Mouse (Mus musculus) ES-Bruce4 (cell line): ENCODE results near the gene Tacr1. TPM values are rescaled to one million over a fixed set of nuclear protein-coding genes. Genes with fewer than 3 reads are reported as not detected.

Source experiments
- H3K27ac ChIP-seq: 2 replicates; pipeline ENCODE4 v1.5.1; 2012; ENCODE audit warnings: low read length, inconsistent platforms; ENCODE audit not compliant: insufficient read depth
- H3K27me3 ChIP-seq: 2 replicates; pipeline ENCODE4 v1.6.1; 2012; ENCODE audit warnings: mild to moderate bottlenecking, low read length, inconsistent platforms; ENCODE audit not compliant: control insufficient read depth, poor library complexity, insufficient read depth, severe bottlenecking
- H3K36me3 ChIP-seq: 2 replicates; pipeline ENCODE4 v1.6.1; 2012; ENCODE audit warnings: inconsistent platforms, mild to moderate bottlenecking, low read length, moderate library complexity; ENCODE audit not compliant: control insufficient read depth, poor library complexity, insufficient read depth, severe bottlenecking
- H3K4me1 ChIP-seq: one replicate; pipeline ENCODE4 v1.8.1; 2011; ENCODE audit warnings: low read length; ENCODE audit not compliant: control insufficient read depth, insufficient read depth
- H3K4me3 ChIP-seq: 2 replicates; pipeline ENCODE4 v1.5.1; 2011; ENCODE audit warnings: low read depth, mild to moderate bottlenecking, low read length
- H3K9ac ChIP-seq: 2 replicates; pipeline ENCODE4 v1.6.1; 2012; ENCODE audit warnings: low read depth, mild to moderate bottlenecking, inconsistent platforms; ENCODE audit not compliant: poor library complexity, severe bottlenecking
- H3K9me3 ChIP-seq: replicated peaks from 2 replicates; pipeline ENCODE4 v1.6.1; 2012; ENCODE audit warnings: mild to moderate bottlenecking, low read length, inconsistent platforms; ENCODE audit not compliant: control insufficient read depth, poor library complexity, insufficient read depth, severe bottlenecking
- CTCF ChIP-seq: IDR thresholded peaks from one replicate; pipeline ENCODE4 v1.8.1; 2011; ENCODE audit warnings: low read depth, low read length
- EP300 ChIP-seq: IDR thresholded peaks from 2 replicates; pipeline ENCODE4 v1.6.1; 2011; ENCODE audit warnings: low read depth, low read length; ENCODE audit not compliant: insufficient read depth
- POLR2A ChIP-seq: IDR thresholded peaks from one replicate; pipeline ENCODE4 v1.8.1; 2011; ENCODE audit warnings: low read length; ENCODE audit not compliant: insufficient read depth
- polyA plus RNA-seq: library from polyadenylated mRNA; stranded (reverse); fragments of >200 nt; gene quantifications from 2 replicates; pipeline ENCODE4 v1.2.4, GENCODE M21; 2011; ENCODE audit warnings: low read depth; ENCODE audit not compliant: missing spikeins, insufficient read depth, insufficient read length

Gene Tacr1
- polyA plus RNA-seq, 1 experiment, result not detected

DNA sequence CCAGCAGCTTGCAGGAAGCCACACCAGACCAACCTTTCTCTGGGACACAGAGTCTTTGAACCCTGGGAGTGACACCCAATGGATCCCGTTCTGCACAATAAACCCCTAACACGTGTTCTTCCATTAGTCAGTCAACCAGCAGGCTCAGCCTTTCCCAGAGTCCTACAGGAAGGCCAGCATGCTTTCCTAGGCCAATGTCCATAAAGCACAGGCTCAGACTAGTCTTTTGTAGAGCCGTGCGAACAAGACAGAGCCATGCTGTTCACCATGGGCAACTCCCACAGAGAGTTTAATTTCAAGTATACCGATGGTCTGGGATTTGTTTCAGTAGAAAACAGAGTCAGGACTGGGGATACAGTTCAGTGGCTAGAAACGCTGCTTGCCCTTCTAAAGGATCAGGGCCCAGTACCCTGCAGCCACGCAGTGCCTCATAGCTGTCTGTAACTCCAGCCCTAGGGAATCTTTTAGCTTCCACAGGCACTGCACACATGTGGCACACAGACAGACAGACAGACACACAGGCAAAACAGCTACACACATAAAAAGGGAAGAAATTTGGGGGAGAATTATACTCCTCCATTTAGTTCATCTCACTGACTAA, 55.1 kb downstream of the Tacr1 start:
- Histone ChIP-seq H3K9me3 (no peaks in the 10 kb centered on the region), H3K27ac (no peak overlapping the region), H3K9ac (no peak overlapping the region), H3K4me3 (no peak overlapping the region), H3K36me3 (no peaks in the 10 kb centered on the region), H3K4me1 (no peaks in the 10 kb centered on the region), H3K27me3 (no peaks in the 10 kb centered on the region)
- TF ChIP-seq CTCF (no peak), EP300 (no peak), POLR2A (no peak)

DNA sequence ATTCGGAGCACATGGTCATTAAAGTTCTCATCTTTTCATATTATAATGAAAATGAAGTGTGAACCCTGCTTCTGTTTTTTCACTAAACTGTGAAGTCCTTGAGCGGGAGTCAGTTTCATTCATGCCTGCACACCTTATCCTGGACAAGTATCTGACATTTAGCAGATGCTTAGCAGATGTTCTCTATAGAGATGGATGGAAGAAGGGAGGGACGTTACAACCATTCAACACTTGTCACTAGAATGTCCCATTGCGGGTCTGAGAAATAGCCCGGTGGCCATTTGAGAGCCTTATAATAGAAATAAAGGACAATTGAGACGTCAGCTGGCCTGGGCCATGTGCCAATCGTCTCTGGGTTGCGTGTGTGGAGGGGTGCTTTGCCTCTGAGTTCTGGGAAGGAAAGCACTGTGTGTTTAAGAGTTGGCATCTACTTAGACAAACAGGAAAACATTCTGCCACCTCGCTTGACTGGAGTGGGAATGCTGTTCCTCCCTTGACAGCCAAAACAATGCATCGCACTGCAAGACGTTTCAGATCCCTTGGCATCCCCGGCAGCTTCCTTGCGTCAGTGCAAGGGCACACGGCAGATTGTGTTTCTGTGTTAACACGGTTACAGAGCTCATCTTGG, 56.7 kb downstream of the Tacr1 start:
- Histone ChIP-seq H3K27ac (no peak overlapping the region), H3K9ac (no peak overlapping the region), H3K27me3 (no peaks in the 10 kb centered on the region), H3K4me1 (no peaks in the 10 kb centered on the region), H3K36me3 (no peaks in the 10 kb centered on the region), H3K4me3 (no peak overlapping the region), H3K9me3 (no peaks in the 10 kb centered on the region)
- TF ChIP-seq CTCF (no peak), EP300 (no peak), POLR2A (no peak)

DNA sequence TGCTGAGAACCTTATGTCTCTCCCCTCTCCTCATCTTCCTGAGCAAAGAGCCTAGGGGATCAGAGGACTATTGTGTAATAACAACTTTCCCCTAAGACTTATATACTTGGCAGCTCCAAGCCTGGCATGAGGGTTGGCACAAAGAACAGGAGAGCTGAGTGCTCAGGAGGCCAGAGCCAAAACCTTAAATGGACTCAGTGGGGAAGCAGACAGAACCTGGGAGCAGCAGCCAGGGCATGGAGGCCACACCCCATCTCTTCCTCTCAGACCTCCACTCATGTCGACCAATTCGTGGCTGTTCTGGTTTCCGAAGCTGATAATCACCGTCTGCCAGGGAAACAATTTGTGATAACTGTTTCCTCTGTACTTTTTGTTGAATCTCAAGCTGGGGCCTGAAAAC, 61.0 kb downstream of the Tacr1 start:
- Histone ChIP-seq H3K27ac (no peak overlapping the region), H3K27me3 (no peaks in the 10 kb centered on the region)
- no peak for TF ChIP-seq POLR2A

DNA sequence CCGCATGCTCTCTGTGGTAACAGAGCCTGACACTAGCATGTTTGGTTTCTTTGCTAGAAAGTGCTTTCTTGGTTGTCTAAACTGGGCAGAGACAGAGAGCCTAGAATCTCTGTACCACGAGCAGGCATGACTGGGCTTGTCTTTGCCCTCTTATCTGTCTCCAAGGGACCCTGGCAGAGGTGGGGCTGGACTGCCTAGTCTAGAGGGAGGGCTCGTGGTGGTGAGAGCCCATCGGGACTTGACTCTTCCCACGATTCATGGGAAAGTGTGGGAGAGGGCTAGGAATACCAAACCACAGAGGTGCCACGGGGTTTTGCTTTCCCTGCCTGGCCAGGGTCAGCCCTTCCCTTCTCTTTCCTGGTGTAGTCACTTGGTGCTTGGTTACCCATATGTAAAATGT, 72.3 kb downstream of the Tacr1 start:
- no peak overlapping the region for H3K4me3 ChIP-seq
- TF ChIP-seq POLR2A, result no peak
- no peak for TF ChIP-seq EP300
- no peak for TF ChIP-seq CTCF
- no peaks in the 10 kb centered on the region for H3K36me3 ChIP-seq

More for the DNA sequence above, 61.0 kb downstream of the Tacr1 start:
- Histone ChIP-seq H3K4me1 (no peaks in the 10 kb centered on the region), H3K4me3 (no peak overlapping the region), H3K9ac (no peak overlapping the region), H3K9me3 (no peaks in the 10 kb centered on the region), H3K36me3 (no peaks in the 10 kb centered on the region)

DNA sequence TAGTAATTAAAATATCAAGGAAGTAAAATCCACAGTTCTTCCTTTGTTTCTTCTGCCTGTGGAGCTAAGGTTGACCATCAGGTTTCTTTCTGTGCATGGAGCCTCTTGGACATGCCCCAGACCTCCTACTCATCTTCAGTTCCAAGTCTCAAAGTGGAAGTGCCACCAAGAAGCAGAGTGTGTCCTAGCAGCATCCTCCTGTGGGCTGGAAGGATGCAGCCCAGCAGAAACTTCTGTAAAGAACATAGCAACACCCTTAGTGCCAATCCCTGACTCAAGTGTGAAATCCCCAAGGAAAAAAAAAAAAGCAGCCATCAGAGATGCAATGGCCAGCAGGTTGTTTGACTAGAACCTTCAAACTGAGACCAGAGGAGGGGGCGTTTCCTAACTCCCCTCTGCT, 81.7 kb downstream of the Tacr1 start:
- H3K9me3 ChIP-seq, result no peaks in the 10 kb centered on the region
- H3K27me3 ChIP-seq, result no peaks in the 10 kb centered on the region
- no peak overlapping the region for H3K27ac ChIP-seq
- H3K4me1 ChIP-seq, result no peaks in the 10 kb centered on the region
- H3K9ac ChIP-seq, result no peak overlapping the region
- H3K4me3 ChIP-seq, result no peak overlapping the region
- no peaks in the 10 kb centered on the region for H3K36me3 ChIP-seq
- no peak for TF ChIP-seq POLR2A
- no peak for TF ChIP-seq EP300
- no peak for TF ChIP-seq CTCF

More for the DNA sequence above, 72.3 kb downstream of the Tacr1 start:
- Histone ChIP-seq H3K27ac (no peak overlapping the region), H3K9ac (no peak overlapping the region), H3K27me3 (no peaks in the 10 kb centered on the region; the same call in 1 of the 2 replicates), H3K9me3 (no peaks in the 10 kb centered on the region), H3K4me1 (no peaks in the 10 kb centered on the region)

DNA sequence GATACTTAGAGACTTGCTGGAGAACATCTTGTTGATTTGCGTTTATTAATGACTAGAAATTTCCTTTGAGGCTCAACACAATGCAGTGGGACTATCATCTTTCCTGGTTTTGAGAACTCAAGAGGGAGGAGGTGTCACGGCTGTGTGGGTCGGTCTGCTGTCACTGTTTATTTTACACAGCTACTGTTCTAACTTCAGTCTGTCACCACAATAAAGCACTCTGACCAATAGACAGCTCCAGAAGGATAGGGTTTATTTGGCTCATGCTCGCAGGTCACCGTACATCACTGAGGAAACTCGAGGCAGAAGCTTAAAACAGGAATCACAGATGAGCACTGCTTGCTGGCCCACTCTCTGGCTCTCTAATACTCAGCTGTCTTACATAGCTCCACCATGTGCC, 92.3 kb downstream of the Tacr1 start:
- Histone ChIP-seq H3K9me3 (no peaks in the 10 kb centered on the region), H3K27me3 (no peaks in the 10 kb centered on the region), H3K9ac (no peak overlapping the region), H3K4me3 (no peak overlapping the region), H3K36me3 (no peaks in the 10 kb centered on the region), H3K27ac (no peak overlapping the region), H3K4me1 (no peaks in the 10 kb centered on the region)
- TF ChIP-seq POLR2A (no peak), CTCF (no peak), EP300 (no peak)
